Mouse (Mus musculus): ENCODE measurements around the gene Zeb2.
"Not testable (repeated sequence)": the region's sequence is repeated elsewhere in the genome, so short reads cannot be mapped to it uniquely, and the experiment has no call there.

Zeb2 gene

GRCm38 (mm10) chr2:45112021-45112747, 5.0 kb downstream of the Zeb2 start:
- DNase-seq: no peak

- not testable (repeated sequence) for DNase-seq
Observed at GRCm38 (mm10) chr2:45111571-45111970, 5.6 kb downstream of the Zeb2 start.

- DNase-seq: peak; percentile 82
Observed at GRCm38 (mm10) chr2:45110757-45111411, 6.3 kb downstream of the Zeb2 start.

GRCm38 (mm10) chr2:45109951-45110756, 7.0 kb downstream of the Zeb2 start:
- DNase-seq: peak; percentile 75

GRCm38 (mm10) chr2:45109161-45109950, 7.8 kb downstream of the Zeb2 start:
- peak; percentile 65 for DNase-seq

GRCm38 (mm10) chr2:45108521-45109091, 8.6 kb downstream of the Zeb2 start:
- DNase-seq: peak; percentile 76

- DNase-seq: no peak
Observed at GRCm38 (mm10) chr2:45107555-45107954, 9.6 kb downstream of the Zeb2 start.

GRCm38 (mm10) chr2:45105922-45106851, 11.0 kb downstream of the Zeb2 start:
- no peak for DNase-seq

GRCm38 (mm10) chr2:45105281-45105721, 11.9 kb downstream of the Zeb2 start:
- no peak for DNase-seq

GRCm38 (mm10) chr2:45104511-45105055, 12.6 kb downstream of the Zeb2 start:
- DNase-seq: no peak

- DNase-seq: no peak
Observed at GRCm38 (mm10) chr2:45104066-45104465, 13.1 kb downstream of the Zeb2 start.

GRCm38 (mm10) chr2:45103021-45103983, 13.9 kb downstream of the Zeb2 start:
- peak; percentile 59 for DNase-seq

- no peak for DNase-seq
Observed at GRCm38 (mm10) chr2:45102191-45102638, 15.0 kb downstream of the Zeb2 start.

GRCm38 (mm10) chr2:45101586-45101985, 15.6 kb downstream of the Zeb2 start:
- no peak for DNase-seq

- no peak for DNase-seq
Observed at GRCm38 (mm10) chr2:45101040-45101439, 16.2 kb downstream of the Zeb2 start.

- DNase-seq: no peak
Observed at GRCm38 (mm10) chr2:45100628-45101027, 16.6 kb downstream of the Zeb2 start.

GRCm38 (mm10) chr2:45100017-45100416, 17.2 kb downstream of the Zeb2 start:
- DNase-seq: no peak

GRCm38 (mm10) chr2:45099081-45099480, 18.1 kb downstream of the Zeb2 start:
- no peak for DNase-seq

- peak; percentile 66 for DNase-seq
Observed at GRCm38 (mm10) chr2:45097969-45098368, 19.2 kb downstream of the Zeb2 start.

All from embryo, embryonic 11 days (tissue).